In genomic region chr5:150967925-150968324, GRCm38 (mm10) we compare ENCODE assay signal across 20 mouse cellular contexts. TPM values are rescaled to one million over a fixed set of nuclear protein-coding genes. Genes with fewer than 3 reads are reported as not detected.
"Had no signal": no experiment of that assay in that cellular context is flagged by ENCODE, and none has a peak within 500 bp of the region (broad histone marks: within the 10 kb centered on the region; RNA-seq: fewer than 3 reads in every experiment).

No protein-coding gene starts in this region.

- ATAC-seq: intestine, embryonic 16.5 days; lung, postnatal 0 days; midbrain, embryonic 15.5 days had no signal

- H3K9me3 ChIP-seq: midbrain, embryonic 15.5 days; neural tube, embryonic 12.5 days; neural tube, embryonic 15.5 days; stomach, embryonic 15.5 days had no signal

- H3K36me3 ChIP-seq: midbrain, embryonic 12.5 days; midbrain, embryonic 15.5 days; neural tube, embryonic 12.5 days; neural tube, embryonic 15.5 days; stomach, embryonic 15.5 days had no signal

- H3K4me3 ChIP-seq: left cerebral cortex, adult 2 months; midbrain, embryonic 12.5 days; midbrain, embryonic 15.5 days; neural tube, embryonic 12.5 days; neural tube, embryonic 15.5 days; stomach, embryonic 15.5 days had no signal

- DNase-seq: kidney, adult 2 months; kidney, postnatal 10 days; kidney, postnatal 4 days; layer of hippocampus, adult 9-11 months; lung, embryonic 14.5 days; retina, postnatal 1 day; right cerebral cortex, postnatal 25 days; spleen, adult 18-20 months; thymus, adult 18-20 months; thymus, postnatal 36 days had no signal

- H3K27me3 ChIP-seq: midbrain, embryonic 12.5 days; midbrain, embryonic 15.5 days; neural tube, embryonic 12.5 days; neural tube, embryonic 15.5 days; stomach, embryonic 15.5 days had no signal

- H3K9ac ChIP-seq: lung, embryonic 14.5 days; midbrain, embryonic 12.5 days; midbrain, embryonic 15.5 days; neural tube, embryonic 12.5 days; neural tube, embryonic 15.5 days; stomach, embryonic 15.5 days had no signal

- H3K4me2 ChIP-seq: liver, embryonic 11.5 days; lung, embryonic 14.5 days; midbrain, embryonic 12.5 days; midbrain, embryonic 15.5 days; neural tube, embryonic 12.5 days; neural tube, embryonic 15.5 days; stomach, embryonic 15.5 days had no signal

- H3K27ac ChIP-seq: left cerebral cortex, adult 2 months; macrophage; midbrain, embryonic 12.5 days; midbrain, embryonic 15.5 days; neural tube, embryonic 12.5 days; neural tube, embryonic 15.5 days; stomach, embryonic 15.5 days had no signal

- H3K4me1 ChIP-seq: midbrain, embryonic 12.5 days; midbrain, embryonic 15.5 days; neural tube, embryonic 12.5 days; neural tube, embryonic 15.5 days; stomach, embryonic 15.5 days had no signal

RNA-seq across cellular contexts. Expression of gene Kl, which starts 15.5 kb away (rescaled TPM):
- polyA plus RNA-seq: liver, embryonic 11.5 days; macrophage had no signal
